Mouse (Mus musculus): ENCODE results near the gene Dock9. TPM values are rescaled to one million over a fixed set of nuclear protein-coding genes. Genes with fewer than 3 reads are reported as not detected.

Dock9 gene
- total RNA-seq, 2 experiments from 2014 or later, result 256 to 267 TPM

Other genes starting within 250 kb of the Dock9 start
- 10 to 100 TPM; 48.9 to 49.7 TPM for gene Ubac2, start 80.8 kb upstream of the Dock9 start, total RNA-seq (2021)
- gene Gpr18, start 117.9 kb upstream of the Dock9 start, total RNA-seq (2021), result not detected
- under 1 TPM; 0.76 to 0.88 TPM for gene Gpr183, start 167.4 kb upstream of the Dock9 start, total RNA-seq (2021)
- not detected for gene Timm8a2, start 236.8 kb upstream of the Dock9 start, total RNA-seq (2021)

Data from layer of hippocampus, postnatal 14 days (tissue).